Mouse (Mus musculus): ENCODE data around the gene Bach2. TPM values are rescaled to one million over a fixed set of nuclear protein-coding genes. Genes with fewer than 3 reads are reported as not detected.

Gene Bach2
- polyA plus RNA-seq, 1 experiment from 2014 or later, result 7.3 TPM

DNA sequence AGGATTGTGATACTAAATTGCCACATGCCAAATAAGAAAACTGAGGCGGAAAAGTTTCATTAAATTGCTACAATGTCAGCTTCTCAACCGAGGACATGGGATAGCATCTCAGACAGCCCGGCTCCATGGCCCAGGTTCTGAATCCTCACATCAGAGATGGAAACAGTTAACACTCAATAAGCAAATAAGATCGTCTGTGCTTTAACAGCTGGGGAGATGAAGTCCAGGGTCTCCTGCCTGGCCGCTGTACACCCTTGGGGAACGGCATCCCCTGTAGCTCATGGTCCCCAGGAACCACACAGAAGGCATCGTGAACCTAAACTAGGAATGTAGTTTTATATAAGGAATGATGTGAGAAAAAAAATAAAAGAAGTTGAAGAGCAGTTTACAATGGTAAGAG, 297.0 kb downstream of the Bach2 start:
- H3K27ac ChIP-seq (replicated peaks; ENCODE audit: low read depth, low read length), result no peak overlapping the region
- no peak overlapping the region for H3K4me2 ChIP-seq (ENCODE audit: low read depth, low read length)
- ATAC-seq (ENCODE audit: low read depth) (no peak), DNase-seq (ENCODE audit: low spot score) (no peak)
- H3K4me1 ChIP-seq (ENCODE audit: control insufficient read depth, insufficient read depth, low read length), result peaks cover 30% of the 10 kb centered on the region
- H3K9me3 ChIP-seq (ENCODE audit: control insufficient read depth, low read length), result no peaks in the 10 kb centered on the region
- no peaks in the 10 kb centered on the region for H3K27me3 ChIP-seq (replicated peaks; ENCODE audit: control insufficient read depth, insufficient read depth, low read length)
- WGBS, result 60% methylated on average over 7 of the region's 7 CpGs
- no peak overlapping the region for H3K9ac ChIP-seq (ENCODE audit: low read depth, low read length)
- no peak overlapping the region for H3K4me3 ChIP-seq (ENCODE audit: low read depth, low read length)
- no peaks in the 10 kb centered on the region for H3K36me3 ChIP-seq (ENCODE audit: control insufficient read depth, insufficient read depth, low read length)

DNA sequence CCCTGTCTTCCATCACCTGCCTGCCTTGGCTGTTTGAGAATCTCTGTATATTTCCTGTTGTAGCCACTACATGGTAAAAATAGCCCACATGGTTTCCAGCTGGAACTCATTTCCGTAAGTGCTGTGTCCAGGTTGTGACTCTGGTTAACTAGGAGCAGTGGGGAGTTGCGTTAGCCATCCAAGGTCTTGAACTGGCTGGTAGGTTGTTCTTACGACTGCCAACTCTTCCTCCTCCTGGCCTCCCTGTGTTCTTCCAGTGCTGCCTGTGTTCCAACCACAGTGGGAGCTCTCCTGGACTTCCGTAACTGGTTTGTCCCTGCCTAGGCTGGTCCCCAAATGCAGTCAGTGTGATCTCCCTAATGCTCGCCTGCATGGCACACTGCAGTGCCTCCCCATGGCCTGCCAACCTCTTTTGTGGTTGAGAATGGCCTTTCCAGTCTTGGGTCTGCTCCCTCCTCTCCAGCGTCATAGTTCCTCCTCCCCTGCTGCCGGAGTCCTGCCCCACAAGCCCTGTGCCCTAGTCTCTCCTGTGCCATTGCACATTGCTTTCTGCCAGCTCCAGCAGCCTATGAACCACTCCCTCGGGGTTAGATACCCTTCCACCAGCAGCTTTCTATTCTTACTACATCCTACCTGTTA, 298.4 kb downstream of the Bach2 start:
- DNase-seq (ENCODE audit: low spot score) (peak; percentile 33), ATAC-seq (ENCODE audit: low read depth) (peak; percentile 39; the same call in 1 of the 2 replicates)
- no peaks in the 10 kb centered on the region for H3K27me3 ChIP-seq (replicated peaks; ENCODE audit: control insufficient read depth, insufficient read depth, low read length)
- no peaks in the 10 kb centered on the region for H3K9me3 ChIP-seq (ENCODE audit: control insufficient read depth, low read length)
- no peak overlapping the region for H3K4me2 ChIP-seq (ENCODE audit: low read depth, low read length)
- no peaks in the 10 kb centered on the region for H3K36me3 ChIP-seq (ENCODE audit: control insufficient read depth, insufficient read depth, low read length)
- peaks cover 25% of the 10 kb centered on the region for H3K4me1 ChIP-seq (ENCODE audit: control insufficient read depth, insufficient read depth, low read length)
- WGBS, result 53% methylated on average over 8 of the region's 8 CpGs
- no peak overlapping the region for H3K9ac ChIP-seq (ENCODE audit: low read depth, low read length)
- H3K27ac ChIP-seq (replicated peaks; ENCODE audit: low read depth, low read length), result no peak overlapping the region
- no peak overlapping the region for H3K4me3 ChIP-seq (ENCODE audit: low read depth, low read length)

DNA sequence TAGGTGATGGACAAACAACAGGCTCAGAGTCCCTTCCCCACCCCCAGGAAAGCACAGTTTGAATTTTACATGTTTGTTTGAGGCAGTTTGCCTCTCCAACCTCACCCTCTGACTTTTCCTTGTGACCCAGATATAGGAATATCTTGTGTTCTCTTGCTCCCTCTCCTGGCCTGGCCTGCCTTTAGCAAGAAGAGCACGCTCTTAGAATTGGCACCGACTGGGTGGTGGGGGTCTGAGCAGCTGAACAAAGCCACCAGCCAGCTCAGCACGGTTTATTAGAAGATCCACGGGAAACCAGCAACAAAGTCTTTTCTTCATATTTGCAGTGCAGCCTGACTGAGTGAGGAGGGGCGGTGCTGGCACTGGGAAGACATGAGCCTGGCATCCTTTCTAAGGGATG, 299.5 kb downstream of the Bach2 start:
- H3K36me3 ChIP-seq (ENCODE audit: control insufficient read depth, insufficient read depth, low read length), result no peaks in the 10 kb centered on the region
- ATAC-seq (ENCODE audit: low read depth) (peak; percentile 88), DNase-seq (ENCODE audit: low spot score) (peak; percentile 92)
- H3K4me1 ChIP-seq (ENCODE audit: control insufficient read depth, insufficient read depth, low read length), result peaks cover 20% of the 10 kb centered on the region
- no peak overlapping the region for H3K9ac ChIP-seq (ENCODE audit: low read depth, low read length)
- no peak overlapping the region for H3K4me2 ChIP-seq (ENCODE audit: low read depth, low read length)
- H3K9me3 ChIP-seq (ENCODE audit: control insufficient read depth, low read length), result no peaks in the 10 kb centered on the region
- H3K4me3 ChIP-seq (ENCODE audit: low read depth, low read length), result no peak overlapping the region
- WGBS, result 14% methylated on average over 5 of the region's 5 CpGs
- no peaks in the 10 kb centered on the region for H3K27me3 ChIP-seq (replicated peaks; ENCODE audit: control insufficient read depth, insufficient read depth, low read length)
- H3K27ac ChIP-seq (replicated peaks; ENCODE audit: low read depth, low read length), result no peak overlapping the region

DNA sequence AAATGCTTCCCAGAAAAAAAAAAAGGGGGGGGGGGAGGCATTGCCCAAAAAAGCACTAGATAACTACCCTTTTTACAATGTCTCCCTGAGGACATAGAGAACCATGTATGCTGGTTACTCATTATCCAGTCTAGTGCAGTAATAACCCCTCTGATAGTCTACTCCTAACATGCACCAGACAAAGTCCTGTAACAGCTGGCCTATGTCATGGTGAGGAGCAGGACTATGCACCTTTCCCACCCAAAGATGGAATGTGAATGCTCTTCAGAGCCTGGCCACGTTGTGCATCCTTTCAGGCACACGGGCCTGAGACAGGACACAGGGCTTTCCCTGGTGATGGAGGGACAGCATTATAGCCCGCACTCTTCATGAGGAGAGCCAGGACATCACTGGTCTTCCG, 299.9 kb downstream of the Bach2 start:
- ATAC-seq (ENCODE audit: low read depth) (no peak), DNase-seq (ENCODE audit: low spot score) (no peak)
- Histone ChIP-seq H3K4me3 (ENCODE audit: low read depth, low read length) (no peak overlapping the region), H3K4me1 (ENCODE audit: control insufficient read depth, insufficient read depth, low read length) (peaks cover 16% of the 10 kb centered on the region), H3K36me3 (ENCODE audit: control insufficient read depth, insufficient read depth, low read length) (no peaks in the 10 kb centered on the region), H3K9me3 (ENCODE audit: control insufficient read depth, low read length) (no peaks in the 10 kb centered on the region), H3K27me3 (replicated peaks; ENCODE audit: control insufficient read depth, insufficient read depth, low read length) (no peaks in the 10 kb centered on the region), H3K4me2 (ENCODE audit: low read depth, low read length) (no peak overlapping the region), H3K27ac (replicated peaks; ENCODE audit: low read depth, low read length) (no peak overlapping the region), H3K9ac (ENCODE audit: low read depth, low read length) (no peak overlapping the region)
- WGBS, result 63% methylated on average over 4 of the region's 4 CpGs

DNA sequence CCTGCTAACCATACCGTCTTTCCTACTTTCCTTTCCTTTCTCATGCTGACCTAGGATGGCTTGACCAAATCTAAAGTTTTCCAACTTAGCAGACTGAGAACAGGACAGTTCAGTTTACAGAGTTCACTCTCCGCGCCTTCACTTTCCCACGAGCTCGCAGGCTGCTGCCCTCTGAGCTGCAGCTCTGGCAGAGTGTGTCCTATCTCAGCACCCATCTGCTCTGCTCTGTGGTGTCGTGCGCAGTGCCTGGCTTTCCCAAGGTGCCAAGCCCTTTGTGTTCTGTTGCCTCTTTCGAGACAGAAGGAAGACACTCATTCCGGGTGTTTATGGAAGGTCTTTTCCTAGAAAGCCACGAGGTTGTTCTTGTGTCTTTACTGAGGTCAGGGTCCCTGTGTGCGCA, 300.4 kb downstream of the Bach2 start:
- Histone ChIP-seq H3K9me3 (ENCODE audit: control insufficient read depth, low read length) (no peaks in the 10 kb centered on the region), H3K9ac (ENCODE audit: low read depth, low read length) (no peak overlapping the region), H3K4me1 (ENCODE audit: control insufficient read depth, insufficient read depth, low read length) (peaks cover 16% of the 10 kb centered on the region), H3K4me2 (ENCODE audit: low read depth, low read length) (no peak overlapping the region), H3K27me3 (replicated peaks; ENCODE audit: control insufficient read depth, insufficient read depth, low read length) (no peaks in the 10 kb centered on the region), H3K4me3 (ENCODE audit: low read depth, low read length) (no peak overlapping the region), H3K36me3 (ENCODE audit: control insufficient read depth, insufficient read depth, low read length) (no peaks in the 10 kb centered on the region), H3K27ac (replicated peaks; ENCODE audit: low read depth, low read length) (no peak overlapping the region)
- 83% methylated on average over 11 of the region's 11 CpGs for WGBS
- DNase-seq (ENCODE audit: low spot score) (no peak), ATAC-seq (ENCODE audit: low read depth) (no peak)

- no peaks in the 10 kb centered on the region for H3K27me3 ChIP-seq (replicated peaks; ENCODE audit: control insufficient read depth, insufficient read depth, low read length)
- H3K4me1 ChIP-seq (ENCODE audit: control insufficient read depth, insufficient read depth, low read length), result no peaks in the 10 kb centered on the region
- no peak overlapping the region for H3K9ac ChIP-seq (ENCODE audit: low read depth, low read length)
- DNase-seq (ENCODE audit: low spot score) (no peak), ATAC-seq (ENCODE audit: low read depth) (no peak)
- H3K4me2 ChIP-seq (ENCODE audit: low read depth, low read length), result no peak overlapping the region
- no peaks in the 10 kb centered on the region for H3K9me3 ChIP-seq (ENCODE audit: control insufficient read depth, low read length)
- no peaks in the 10 kb centered on the region for H3K36me3 ChIP-seq (ENCODE audit: control insufficient read depth, insufficient read depth, low read length)
- H3K27ac ChIP-seq (replicated peaks; ENCODE audit: low read depth, low read length), result no peak overlapping the region
- no peak overlapping the region for H3K4me3 ChIP-seq (ENCODE audit: low read depth, low read length)
- WGBS, result 85% methylated on average over 14 of the region's 14 CpGs
These were observed 306.4 kb downstream of the Bach2 start for GRCm38 (mm10) chr4:32544821-32545545.

- ATAC-seq (ENCODE audit: low read depth) (no peak), DNase-seq (ENCODE audit: low spot score) (no peak)
- H3K4me1 ChIP-seq (ENCODE audit: control insufficient read depth, insufficient read depth, low read length), result no peaks in the 10 kb centered on the region
- no peak overlapping the region for H3K9ac ChIP-seq (ENCODE audit: low read depth, low read length)
- no peak overlapping the region for H3K4me3 ChIP-seq (ENCODE audit: low read depth, low read length)
- H3K27ac ChIP-seq (replicated peaks; ENCODE audit: low read depth, low read length), result no peak overlapping the region
- no peaks in the 10 kb centered on the region for H3K27me3 ChIP-seq (replicated peaks; ENCODE audit: control insufficient read depth, insufficient read depth, low read length)
- H3K9me3 ChIP-seq (ENCODE audit: control insufficient read depth, low read length), result no peaks in the 10 kb centered on the region
- H3K4me2 ChIP-seq (ENCODE audit: low read depth, low read length), result no peak overlapping the region
- no peaks in the 10 kb centered on the region for H3K36me3 ChIP-seq (ENCODE audit: control insufficient read depth, insufficient read depth, low read length)
- WGBS, result 47% methylated on average over 4 of the region's 4 CpGs
These were observed 306.9 kb downstream of the Bach2 start for GRCm38 (mm10) chr4:32545548-32545947.

GRCm38 (mm10) chr4:32549150-32549549, 310.5 kb downstream of the Bach2 start:
- H3K9me3 ChIP-seq (ENCODE audit: control insufficient read depth, low read length), result no peaks in the 10 kb centered on the region
- no peak overlapping the region for H3K27ac ChIP-seq (replicated peaks; ENCODE audit: low read depth, low read length)
- ATAC-seq (ENCODE audit: low read depth), result no peak
- no peak overlapping the region for H3K4me3 ChIP-seq (ENCODE audit: low read depth, low read length)
- WGBS, result 79% methylated on average over 1 of the region's 1 CpGs
- no peak for DNase-seq (ENCODE audit: low spot score)
- no peak overlapping the region for H3K9ac ChIP-seq (ENCODE audit: low read depth, low read length)
- H3K4me2 ChIP-seq (ENCODE audit: low read depth, low read length), result no peak overlapping the region
- no peaks in the 10 kb centered on the region for H3K4me1 ChIP-seq (ENCODE audit: control insufficient read depth, insufficient read depth, low read length)
- no peaks in the 10 kb centered on the region for H3K36me3 ChIP-seq (ENCODE audit: control insufficient read depth, insufficient read depth, low read length)
- H3K27me3 ChIP-seq (replicated peaks; ENCODE audit: control insufficient read depth, insufficient read depth, low read length), result no peaks in the 10 kb centered on the region

GRCm38 (mm10) chr4:32551337-32551736, 312.7 kb downstream of the Bach2 start:
- no peak for DNase-seq (ENCODE audit: low spot score)
- Histone ChIP-seq H3K36me3 (ENCODE audit: control insufficient read depth, insufficient read depth, low read length) (no peaks in the 10 kb centered on the region), H3K27ac (replicated peaks; ENCODE audit: low read depth, low read length) (no peak overlapping the region), H3K9me3 (ENCODE audit: control insufficient read depth, low read length) (no peaks in the 10 kb centered on the region), H3K9ac (ENCODE audit: low read depth, low read length) (no peak overlapping the region), H3K4me2 (ENCODE audit: low read depth, low read length) (no peak overlapping the region), H3K27me3 (replicated peaks; ENCODE audit: control insufficient read depth, insufficient read depth, low read length) (no peaks in the 10 kb centered on the region), H3K4me3 (ENCODE audit: low read depth, low read length) (no peak overlapping the region), H3K4me1 (ENCODE audit: control insufficient read depth, insufficient read depth, low read length) (no peaks in the 10 kb centered on the region)
- 44% methylated on average over 4 of the region's 4 CpGs for WGBS
- no peak for ATAC-seq (ENCODE audit: low read depth)
